Mouse (Mus musculus) heart, postnatal 0 days (tissue): ENCODE results near the gene Pkn3.

Experiments used
- CTCF ChIP-seq: IDR thresholded peaks from 2 replicates; pipeline ENCODE4 v1.5.1; 2016; ENCODE audit warnings: antibody characterized with exemption, control low read depth, low read depth
- EP300 ChIP-seq: IDR thresholded peaks from 2 replicates; pipeline ENCODE4 v1.6.1; 2016; ENCODE audit warnings: antibody characterized with exemption, low read depth

- TF ChIP-seq CTCF (no peak), EP300 (no peak)
Measured at GRCm38 (mm10) chr2:30064298-30064697, 13.2 kb upstream of the Pkn3 start.
